In the genomic region with DNA sequence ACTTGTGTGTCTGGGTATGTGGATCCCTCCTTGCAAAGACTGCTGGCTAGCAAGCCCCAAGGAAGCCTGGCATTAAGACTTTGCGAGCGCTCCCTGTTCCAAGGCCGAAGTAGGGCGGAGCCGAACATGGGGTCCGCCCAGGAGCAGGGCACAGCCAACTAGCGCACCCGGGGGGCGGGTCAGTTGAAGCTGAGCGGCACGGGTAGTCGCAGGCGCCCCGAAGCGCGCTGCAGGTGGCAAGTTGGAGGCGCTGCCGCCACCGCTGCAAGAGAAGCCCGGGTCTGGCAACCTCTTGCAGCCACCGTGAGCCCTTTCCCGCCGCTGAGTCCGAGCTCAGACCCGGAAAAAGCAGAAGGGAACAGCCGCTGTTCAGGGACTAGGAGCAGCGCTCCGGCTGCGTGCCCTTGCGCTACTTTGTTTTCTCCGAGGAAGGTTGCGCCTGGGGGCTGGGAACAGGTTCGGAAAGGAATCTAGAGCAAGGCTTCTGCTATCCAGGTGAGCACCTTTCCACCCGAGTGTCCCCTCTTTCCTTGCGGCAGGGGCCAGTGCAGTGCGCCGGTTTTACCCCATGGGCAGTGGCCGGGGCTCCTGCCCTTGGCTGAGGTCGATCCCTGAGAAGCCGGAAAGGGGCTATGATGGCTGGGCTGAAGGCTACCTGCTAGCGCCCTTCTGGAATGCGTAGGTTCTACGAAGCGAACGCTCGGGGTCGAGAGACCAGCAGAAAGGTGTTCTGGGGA, we compare ENCODE assay signal across 8 mouse cellular contexts. TPM values are rescaled to one million over a fixed set of nuclear protein-coding genes. Genes with fewer than 3 reads are reported as not detected.
DNase-seq lines count a peak whose midpoint lies in the region; ATAC-seq lines count a peak whose summit lies in the region.

A gene (plus strand): TSS at position 183 of the 737 bp plus-strand sequence.

- H3K9ac ChIP-seq in intestine, embryonic 16.5 days (ENCODE audit: low read depth, low read length): peak within 1 kb of the TSS; percentile 75

- H3K27me3 ChIP-seq in embryonic facial prominence, embryonic 10.5 days (replicated peaks; ENCODE audit: low read depth, poor library complexity, severe bottlenecking): peaks cover 77% of the 10 kb centered on the region
- H3K27me3 ChIP-seq in intestine, embryonic 16.5 days (replicated peaks; ENCODE audit: control insufficient read depth, insufficient read depth, low read length): peaks cover 3% of the 10 kb centered on the region; the same call in 1 of the 2 replicates

- DNase-seq in adrenal gland, postnatal 4 days (ENCODE audit: low spot score in 2 of 2): peak; percentile 57 to 65
- peak; percentile 87 for DNase-seq in embryonic facial prominence, embryonic 10.5 days (ENCODE audit: low spot score)
- DNase-seq in left cerebral cortex, adult 9 months (ENCODE audit: low spot score in 2 of 2): peak; percentile 62 to 84
- peak; percentile 75 to 79 for DNase-seq in lung, postnatal 4 days
- DNase-seq in right cerebral cortex, postnatal 10 days (ENCODE audit: low spot score in 2 of 2): peak; percentile 91 to 93
- DNase-seq in spleen, adult 12 weeks (ENCODE audit: low spot score): no peak

- no peaks in the 10 kb centered on the region for H3K36me3 ChIP-seq in embryonic facial prominence, embryonic 10.5 days (replicated peaks)
- H3K36me3 ChIP-seq in intestine, embryonic 16.5 days (ENCODE audit: control insufficient read depth, insufficient read depth, low read length): no peaks in the 10 kb centered on the region

- no peak within 1 kb of the TSS for H3K27ac ChIP-seq in embryonic facial prominence, embryonic 10.5 days (replicated peaks)
- peak within 1 kb of the TSS; percentile 74 for H3K27ac ChIP-seq in intestine, embryonic 16.5 days (ENCODE audit: low read length)

- peak; percentile 95 for ATAC-seq in granulocyte monocyte progenitor cell, adult 5-6 weeks (replicated peaks; ENCODE audit: poor library complexity, severe bottlenecking)
- peak; percentile 85 for ATAC-seq in intestine, embryonic 16.5 days

- WGBS in embryonic facial prominence, embryonic 10.5 days: under 1% methylated on average over 47 of the region's 47 CpGs
- under 1% methylated on average over 47 of the region's 47 CpGs for WGBS in intestine, embryonic 16.5 days

- H3K9me3 ChIP-seq in embryonic facial prominence, embryonic 10.5 days: 0 out of 2 replicates have a peak, but pooled peaks cover 3% of the 10 kb centered on the region
- no peaks in the 10 kb centered on the region for H3K9me3 ChIP-seq in intestine, embryonic 16.5 days (ENCODE audit: control insufficient read depth, low read length)

- peaks cover 24% of the 10 kb centered on the region for H3K4me1 ChIP-seq in embryonic facial prominence, embryonic 10.5 days
- H3K4me1 ChIP-seq in intestine, embryonic 16.5 days (ENCODE audit: control insufficient read depth, insufficient read depth, low read length): peaks cover under 1% of the 10 kb centered on the region; the same call in 1 of the 2 replicates

- H3K4me3 ChIP-seq in embryonic facial prominence, embryonic 10.5 days: peak within 1 kb of the TSS; percentile 68
- peak within 1 kb of the TSS; percentile 71 for H3K4me3 ChIP-seq in intestine, embryonic 16.5 days (ENCODE audit: low read length)

- H3K4me2 ChIP-seq in intestine, embryonic 16.5 days (ENCODE audit: low read depth, low read length): peak within 1 kb of the TSS; percentile 92

RNA-seq across cellular contexts. Expression of the gene that starts here (rescaled TPM):
- total RNA-seq in adrenal gland, postnatal 4 days (2021): 10 to 100 TPM; 47.8 to 58.3 TPM
- 55.7 and 76.4 TPM in 2 replicates for polyA plus RNA-seq in embryonic facial prominence, embryonic 10.5 days (2016; fragmentation: Nextera tagmentation; extraction: Ambion mirVana)
- total RNA-seq in granulocyte monocyte progenitor cell, adult 5-6 weeks (2014; fragmentation: Nextera tagmentation): 4.0 TPM in 1 of 2 replicates, not detected in the other
- total RNA-seq in granulocyte monocyte progenitor cell, adult 5-6 weeks (2017): not detected in 2 replicates
- 142 and 168 TPM in 2 replicates for polyA plus RNA-seq in intestine, embryonic 16.5 days (2015; fragmentation: Nextera tagmentation; extraction: Ambion mirVana)

Comparison
In these comparisons a context has a peak if more than half of its experiments do, and no peak if none do; other contexts are left out.
1. RNA of the gene that starts here (total RNA-seq): 47.8 to 58.3 TPM in adrenal gland, postnatal 4 days; 4.0 TPM in granulocyte monocyte progenitor cell, adult 5-6 weeks; every median in the first group is over 4 times any median in the second.